Mouse (Mus musculus) midbrain, embryonic 16.5 days (tissue): Measurements from ENCODE around the gene Camk2d. TPM values are rescaled to one million over a fixed set of nuclear protein-coding genes. Genes with fewer than 3 reads are reported as not detected.

Experiments
- ATAC-seq: fragments of 200-750 bp; cut with Nextera tagmentation; 2 replicates; pipeline ENCODE4 v1.8.0; 2017; ENCODE audit warnings: moderate TSS enrichment
- H3K27ac ChIP-seq: fragments of 300-500 bp; sonication (generic); 2 replicates; pipeline ENCODE4 v1.5.1; 2014; ENCODE audit warnings: mild to moderate bottlenecking, low read length, mixed read lengths
- H3K27me3 ChIP-seq: fragments of 300-500 bp; sonication (generic); 2 replicates; pipeline ENCODE4 v1.6.1; 2014; ENCODE audit warnings: low read depth, low read length, mixed read lengths; ENCODE audit not compliant: control insufficient read depth, insufficient read depth
- H3K36me3 ChIP-seq: fragments of 300-500 bp; sonication (generic); 2 replicates; pipeline ENCODE4 v1.6.1; 2014; ENCODE audit warnings: mild to moderate bottlenecking, low read length, moderate library complexity, mixed read lengths; ENCODE audit not compliant: control insufficient read depth, insufficient read depth
- H3K4me1 ChIP-seq: fragments of 300-500 bp; sonication (generic); 2 replicates; pipeline ENCODE4 v1.6.1; 2014; ENCODE audit warnings: mild to moderate bottlenecking, low read length, mixed read lengths; ENCODE audit not compliant: control insufficient read depth, insufficient read depth
- H3K4me2 ChIP-seq: fragments of 300-500 bp; sonication (generic); 2 replicates; pipeline ENCODE4 v1.6.1; 2014; ENCODE audit warnings: mild to moderate bottlenecking, low read length, mixed read lengths
- H3K4me3 ChIP-seq: fragments of 300-500 bp; sonication (generic); 2 replicates; pipeline ENCODE4 v1.5.1; 2014; ENCODE audit warnings: low read depth, mild to moderate bottlenecking, low read length, moderate library complexity, mixed read lengths
- H3K9ac ChIP-seq: fragments of 300-500 bp; sonication (generic); 2 replicates; pipeline ENCODE4 v1.6.1; 2014; ENCODE audit warnings: low read depth, low read length, mixed read lengths
- H3K9me3 ChIP-seq: fragments of 300-500 bp; sonication (generic); replicated peaks from 2 replicates; pipeline ENCODE4 v1.6.1; 2014; ENCODE audit warnings: mild to moderate bottlenecking, low read length, mixed read lengths; ENCODE audit not compliant: control insufficient read depth, poor library complexity, severe bottlenecking
- WGBS: fragments of 180-500 bp; shearing (Covaris S2); extraction: QIAGEN DNeasy Blood & Tissue Kit; methylation state at CpG from one replicate; pipeline ENCODE4 v1.1.7; 2014; 5-methylcytosine and 5-hydroxymethylcytosine counted together
- polyA plus RNA-seq: library from polyadenylated mRNA; unstranded; fragments of >200 nt; fragmentation: Nextera tagmentation; extraction: Ambion mirVana; gene quantifications from 2 replicates; pipeline ENCODE4 v1.2.1, GENCODE M21; 2015

Gene Camk2d
- polyA plus RNA-seq, 1 experiment from 2014 or later = 74.7 TPM

DNA sequence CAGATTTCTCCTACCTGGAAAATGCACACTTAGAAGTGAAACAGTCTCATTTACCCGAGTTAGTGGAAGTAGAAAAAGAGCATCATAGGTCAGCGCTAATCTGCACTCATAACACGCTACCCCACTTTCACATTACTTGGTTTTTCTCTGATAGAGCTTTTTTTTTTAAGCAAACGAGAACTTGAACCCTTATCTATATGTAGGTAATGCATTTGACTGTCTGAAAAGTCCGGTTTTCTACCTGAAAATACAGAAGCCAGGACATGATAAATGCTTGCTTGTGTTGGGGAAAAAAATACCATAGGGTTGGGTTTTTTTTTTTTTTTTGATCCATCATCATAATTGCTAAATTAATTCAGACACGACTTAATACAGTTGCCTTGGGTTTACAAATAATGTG, 206.9 kb downstream of the Camk2d start:
- Histone ChIP-seq H3K36me3 (peaks cover 2% of the 10 kb centered on the region; the same call in 1 of the 2 replicates), H3K9me3 (no peaks in the 10 kb centered on the region), H3K27ac (no peak overlapping the region), H3K27me3 (no peaks in the 10 kb centered on the region), H3K4me3 (no peak overlapping the region), H3K4me2 (no peak overlapping the region), H3K9ac (no peak overlapping the region), H3K4me1 (no peaks in the 10 kb centered on the region)
- no peak for ATAC-seq
- WGBS = 91% methylated on average over 6 of the region's 6 CpGs

DNA sequence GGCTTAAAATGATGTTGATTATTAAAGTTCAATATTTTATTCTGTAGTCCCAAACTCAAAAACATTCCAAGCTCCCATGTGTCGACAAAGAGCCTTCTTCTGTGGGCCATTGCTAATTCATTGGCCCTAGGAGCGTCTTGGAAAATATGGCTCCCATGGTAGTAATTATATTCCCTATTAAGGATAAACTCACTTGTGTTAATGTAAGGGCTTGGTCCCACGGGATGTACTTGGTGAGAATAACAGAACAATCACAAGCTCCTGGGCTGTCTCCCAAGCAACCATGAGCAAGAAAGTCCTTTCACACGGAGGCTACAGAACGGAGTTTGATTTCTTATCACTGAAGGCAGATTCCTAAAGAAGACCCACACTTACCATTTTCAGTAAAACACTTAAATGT, 208.9 kb downstream of the Camk2d start:
- WGBS = 77% methylated on average over 5 of the region's 5 CpGs
- no peaks in the 10 kb centered on the region; the same call in 1 of the 2 replicates for H3K36me3 ChIP-seq
- no peak overlapping the region for H3K27ac ChIP-seq
- H3K4me2 ChIP-seq = no peak overlapping the region
- H3K4me3 ChIP-seq = no peak overlapping the region
- ATAC-seq = no peak
- no peaks in the 10 kb centered on the region for H3K9me3 ChIP-seq
- H3K9ac ChIP-seq = no peak overlapping the region
- no peaks in the 10 kb centered on the region for H3K4me1 ChIP-seq
- no peaks in the 10 kb centered on the region for H3K27me3 ChIP-seq

DNA sequence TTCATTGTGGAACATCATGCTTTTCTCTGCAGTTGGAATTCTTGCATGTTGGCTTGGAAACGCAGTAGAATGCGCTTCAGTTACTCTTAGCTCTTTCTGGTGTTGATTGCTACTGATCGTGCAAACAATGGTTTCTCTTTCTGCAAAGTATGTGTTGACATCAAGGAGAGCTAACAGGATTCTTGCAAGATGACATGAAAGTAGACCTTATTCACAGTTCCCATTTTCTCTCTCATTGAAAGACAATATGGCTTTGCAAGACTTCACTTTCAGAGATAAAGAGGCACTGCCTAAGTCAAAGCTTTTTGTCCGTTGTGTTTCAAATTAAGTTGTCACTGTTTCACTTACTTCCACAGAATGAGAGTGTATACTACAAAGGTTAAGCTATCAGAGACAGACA, 210.0 kb downstream of the Camk2d start:
- no peak for ATAC-seq
- no peak overlapping the region for H3K9ac ChIP-seq
- no peak overlapping the region for H3K4me2 ChIP-seq
- H3K4me3 ChIP-seq = no peak overlapping the region
- no peaks in the 10 kb centered on the region; the same call in 1 of the 2 replicates for H3K36me3 ChIP-seq
- H3K4me1 ChIP-seq = no peaks in the 10 kb centered on the region
- H3K27me3 ChIP-seq = no peaks in the 10 kb centered on the region
- no peaks in the 10 kb centered on the region for H3K9me3 ChIP-seq
- 40% methylated on average over 4 of the region's 4 CpGs for WGBS
- no peak overlapping the region for H3K27ac ChIP-seq

DNA sequence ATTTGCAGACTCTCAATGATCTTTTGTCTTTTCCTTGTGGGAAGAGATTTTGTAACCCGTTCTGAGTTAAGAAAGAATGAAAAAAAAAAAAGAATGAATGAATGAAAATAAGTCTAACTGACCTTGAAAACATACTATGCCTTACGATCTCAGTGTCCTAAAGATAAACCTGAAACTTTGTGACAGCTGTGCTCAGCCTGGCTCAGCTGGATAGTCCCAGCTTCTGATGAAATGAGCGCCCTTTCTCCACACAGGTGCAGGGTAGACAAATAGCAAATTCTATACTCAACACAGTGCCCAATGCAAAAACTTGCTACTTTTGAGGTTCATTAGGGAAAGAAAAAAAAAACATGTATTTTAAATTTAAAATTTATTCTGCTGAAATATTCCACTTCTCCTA, 213.8 kb downstream of the Camk2d start:
- 81% methylated on average over 3 of the region's 3 CpGs for WGBS

DNA sequence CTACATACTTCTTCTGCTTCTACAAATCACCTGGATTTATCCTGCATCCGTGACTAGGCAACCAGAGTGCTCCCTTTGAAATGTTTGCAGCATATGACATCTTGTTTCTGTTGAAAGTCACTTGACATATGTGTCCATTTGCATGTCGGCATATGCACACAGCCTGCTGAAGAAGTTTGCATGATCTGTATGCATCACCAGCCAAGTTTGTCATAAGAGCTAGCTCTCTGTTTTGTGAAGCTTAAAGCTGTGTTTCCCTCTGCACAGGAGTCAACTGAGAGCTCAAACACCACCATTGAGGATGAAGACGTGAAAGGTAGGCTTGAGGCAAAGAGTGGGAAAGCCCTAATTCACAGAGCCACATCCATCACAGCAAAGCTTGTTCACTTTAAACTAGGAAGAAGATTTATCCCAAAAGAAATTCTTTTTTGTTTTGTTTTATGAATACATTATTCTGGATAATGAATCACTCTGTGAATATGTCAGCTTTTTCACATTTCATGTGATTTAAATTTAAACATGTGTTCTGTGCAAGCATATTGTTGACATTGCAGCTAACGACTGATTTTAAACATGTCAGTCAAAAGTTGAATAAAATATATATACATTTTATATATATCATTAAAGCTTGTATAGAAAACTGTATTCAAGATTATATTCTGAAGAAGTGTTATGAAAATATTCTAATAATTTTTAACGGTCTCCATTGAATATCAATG, 214.4 kb downstream of the Camk2d start:
- WGBS = 87% methylated on average over 5 of the region's 5 CpGs
- Histone ChIP-seq H3K4me3 (no peak overlapping the region), H3K4me1 (no peaks in the 10 kb centered on the region), H3K9me3 (no peaks in the 10 kb centered on the region), H3K9ac (no peak overlapping the region), H3K4me2 (no peak overlapping the region), H3K36me3 (no peaks in the 10 kb centered on the region; the same call in 1 of the 2 replicates), H3K27ac (no peak overlapping the region), H3K27me3 (no peaks in the 10 kb centered on the region)
- ATAC-seq = no peak

More for the DNA sequence above, 213.8 kb downstream of the Camk2d start:
- Histone ChIP-seq H3K9me3 (no peaks in the 10 kb centered on the region), H3K4me3 (no peak overlapping the region), H3K27ac (no peak overlapping the region), H3K36me3 (no peaks in the 10 kb centered on the region; the same call in 1 of the 2 replicates), H3K4me2 (no peak overlapping the region), H3K9ac (no peak overlapping the region), H3K27me3 (no peaks in the 10 kb centered on the region), H3K4me1 (no peaks in the 10 kb centered on the region)
- ATAC-seq = no peak

DNA sequence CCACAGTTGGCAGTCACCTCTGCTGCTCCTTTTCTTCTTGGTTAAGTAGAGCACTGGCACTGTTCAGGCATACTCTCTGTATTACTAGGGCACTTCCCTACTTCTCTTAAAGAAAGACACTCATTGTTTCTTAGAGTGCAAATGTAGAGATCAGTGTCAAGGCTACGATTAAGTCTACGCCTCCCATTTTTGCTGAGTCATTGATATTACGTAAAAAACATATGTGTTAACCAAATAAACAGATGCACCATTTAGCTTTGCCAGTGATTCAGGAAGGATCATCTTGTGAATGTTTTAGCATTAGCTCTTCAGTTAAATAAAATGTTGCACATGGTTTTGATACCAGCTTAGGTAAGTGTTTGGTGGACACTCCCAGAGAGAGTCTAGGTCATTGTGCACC, 215.5 kb downstream of the Camk2d start:
- Histone ChIP-seq H3K9ac (no peak overlapping the region), H3K36me3 (peaks cover 3% of the 10 kb centered on the region; the same call in 1 of the 2 replicates), H3K27ac (no peak overlapping the region), H3K27me3 (no peaks in the 10 kb centered on the region), H3K4me2 (no peak overlapping the region), H3K4me3 (no peak overlapping the region), H3K9me3 (no peaks in the 10 kb centered on the region), H3K4me1 (no peaks in the 10 kb centered on the region)
- 94% methylated on average over 3 of the region's 3 CpGs for WGBS
- no peak for ATAC-seq

DNA sequence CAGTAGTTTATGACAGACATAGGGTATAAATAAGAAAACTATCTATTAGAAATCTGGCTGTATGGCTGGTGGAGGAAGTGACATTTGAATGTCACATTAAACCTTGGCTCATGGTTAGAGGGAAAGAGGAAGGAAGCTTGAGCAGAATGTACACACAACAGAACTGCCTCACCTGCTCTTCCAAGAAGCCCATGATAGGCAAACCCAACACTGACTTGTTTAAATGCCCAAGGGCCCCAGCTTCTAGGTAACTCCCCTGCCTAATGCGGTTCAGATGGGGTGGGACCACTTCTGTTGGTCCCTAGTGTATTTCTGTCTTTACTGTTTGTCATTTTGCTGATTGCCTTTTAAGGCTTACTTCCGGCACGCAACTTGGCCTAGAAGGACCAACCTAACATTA, 226.3 kb downstream of the Camk2d start:
- Histone ChIP-seq H3K4me1 (no peaks in the 10 kb centered on the region), H3K36me3 (no peaks in the 10 kb centered on the region), H3K4me2 (no peak overlapping the region), H3K27me3 (no peaks in the 10 kb centered on the region), H3K27ac (no peak overlapping the region), H3K4me3 (no peak overlapping the region), H3K9me3 (no peaks in the 10 kb centered on the region), H3K9ac (no peak overlapping the region)
- ATAC-seq = no peak
- 97% methylated on average over 3 of the region's 3 CpGs for WGBS

DNA sequence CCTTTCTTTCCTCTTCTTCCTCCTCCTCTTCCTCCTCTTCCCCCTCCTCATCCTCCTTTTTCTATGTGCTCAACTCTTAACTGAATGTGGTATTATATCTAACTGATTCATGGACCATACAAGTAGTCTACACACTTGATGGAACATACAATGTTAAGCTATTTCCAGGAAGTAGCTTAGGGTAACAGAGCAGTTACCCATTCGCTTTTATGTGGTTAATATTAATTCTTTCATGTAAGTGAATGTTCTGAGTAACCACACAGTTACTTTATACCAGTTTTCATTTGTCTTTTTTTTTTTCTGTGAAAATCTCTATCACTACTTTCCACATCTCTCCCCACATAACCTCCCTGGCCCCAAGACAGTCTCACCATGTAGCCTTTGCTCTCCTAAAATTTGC, 228.8 kb downstream of the Camk2d start:
- H3K27ac ChIP-seq = no peak overlapping the region
- no peaks in the 10 kb centered on the region for H3K36me3 ChIP-seq
- 95% methylated on average over 1 of the region's 1 CpGs for WGBS
- no peak overlapping the region for H3K4me2 ChIP-seq
- no peaks in the 10 kb centered on the region for H3K27me3 ChIP-seq
- no peaks in the 10 kb centered on the region for H3K4me1 ChIP-seq
- no peaks in the 10 kb centered on the region for H3K9me3 ChIP-seq
- no peak overlapping the region for H3K4me3 ChIP-seq
- H3K9ac ChIP-seq = no peak overlapping the region
- ATAC-seq = no peak

DNA sequence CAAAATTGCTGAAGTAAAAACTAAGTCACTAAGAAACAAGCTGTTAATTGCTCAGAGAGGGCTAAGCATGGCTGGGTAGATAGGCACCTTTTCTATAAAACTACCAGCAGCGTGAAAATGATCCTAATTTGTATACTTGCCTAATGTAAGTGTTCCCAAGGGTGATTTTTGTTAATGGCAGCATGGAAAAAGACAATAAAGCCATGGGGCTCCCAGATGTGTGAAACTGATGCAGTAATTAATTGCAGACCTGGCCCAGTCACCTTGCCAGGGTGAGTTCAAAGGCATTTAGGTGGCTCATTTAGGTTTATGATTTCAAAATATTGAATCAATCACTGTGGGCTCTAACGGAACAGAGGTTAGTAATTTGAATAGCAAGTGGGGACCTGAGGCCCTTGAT, 230.1 kb downstream of the Camk2d start:
- 61% methylated on average over 2 of the region's 2 CpGs for WGBS
- Histone ChIP-seq H3K36me3 (no peaks in the 10 kb centered on the region), H3K27ac (no peak overlapping the region), H3K9me3 (no peaks in the 10 kb centered on the region), H3K4me1 (no peaks in the 10 kb centered on the region), H3K27me3 (no peaks in the 10 kb centered on the region), H3K9ac (no peak overlapping the region), H3K4me2 (no peak overlapping the region), H3K4me3 (no peak overlapping the region)
- no peak for ATAC-seq
